Mouse (Mus musculus) heart, embryonic 13.5 days (tissue): ENCODE measurements around the gene Hist3h2ba. TPM values are rescaled to one million over a fixed set of nuclear protein-coding genes. Genes with fewer than 3 reads are reported as not detected.

ENCODE experiments used
- ATAC-seq: fragments of 200-750 bp; cut with Nextera tagmentation; 2 replicates; pipeline ENCODE4 v1.8.0; 2017; ENCODE audit warnings: moderate TSS enrichment; ENCODE audit not compliant: insufficient number of reproducible peaks, low FRiP score, low TSS enrichment; ENCODE audit errors: extremely low read depth
- H3K27ac ChIP-seq: fragments of 300-500 bp; sonication (generic); replicated peaks from 2 replicates; pipeline ENCODE4 v1.5.1; 2015; ENCODE audit warnings: moderate library complexity, mild to moderate bottlenecking, inconsistent platforms
- H3K27me3 ChIP-seq: fragments of 300-500 bp; sonication (generic); replicated peaks from 2 replicates; pipeline ENCODE4 v1.6.1; 2015; ENCODE audit warnings: mild to moderate bottlenecking, inconsistent platforms
- H3K36me3 ChIP-seq: fragments of 300-500 bp; sonication (generic); 2 replicates; pipeline ENCODE4 v1.6.1; 2015; ENCODE audit warnings: mild to moderate bottlenecking, inconsistent platforms
- H3K4me1 ChIP-seq: fragments of 300-500 bp; sonication (generic); 2 replicates; pipeline ENCODE4 v1.6.1; 2015; ENCODE audit warnings: inconsistent platforms
- H3K4me2 ChIP-seq: fragments of 300-500 bp; sonication (generic); 2 replicates; pipeline ENCODE4 v1.6.1; 2015; ENCODE audit warnings: inconsistent platforms, mild to moderate bottlenecking, moderate library complexity
- H3K4me3 ChIP-seq: fragments of 300-500 bp; sonication (generic); 2 replicates; pipeline ENCODE4 v1.5.1; 2015; ENCODE audit warnings: moderate library complexity, mild to moderate bottlenecking, inconsistent platforms
- H3K9ac ChIP-seq: fragments of 300-500 bp; sonication (generic); 2 replicates; pipeline ENCODE4 v1.6.1; 2015; ENCODE audit warnings: inconsistent platforms, mild to moderate bottlenecking, moderate library complexity
- H3K9me3 ChIP-seq: fragments of 300-500 bp; sonication (generic); 2 replicates; pipeline ENCODE4 v1.6.1; 2016; ENCODE audit warnings: inconsistent platforms
- WGBS: fragments of 180-500 bp; shearing (Covaris S2); methylation state at CpG from one replicate; pipeline ENCODE4 v1.1.7; 2015; ENCODE audit warnings: mixed read lengths; 5-methylcytosine and 5-hydroxymethylcytosine counted together
- polyA plus RNA-seq: library from polyadenylated mRNA; unstranded; fragments of >200 nt; fragmentation: Nextera tagmentation; extraction: Ambion mirVana; gene quantifications from 2 replicates; pipeline ENCODE4 v1.2.1, GENCODE M21; 2015

Hist3h2ba gene
- polyA plus RNA-seq, 1 experiment from 2014 or later: 14.9 TPM

- H3K27ac ChIP-seq: peak overlapping the region; percentile 87
- peak overlapping the region; percentile 100 for H3K4me3 ChIP-seq
- no peaks in the 10 kb centered on the region for H3K9me3 ChIP-seq
- ATAC-seq: no peak
- H3K9ac ChIP-seq: peak overlapping the region; percentile 99
- WGBS: 51% methylated on average over 5 of the region's 5 CpGs
- H3K36me3 ChIP-seq: peaks cover 35% of the 10 kb centered on the region
- peaks cover 77% of the 10 kb centered on the region for H3K4me1 ChIP-seq
- peak overlapping the region; percentile 86 for H3K4me2 ChIP-seq
- H3K27me3 ChIP-seq: no peaks in the 10 kb centered on the region
These were observed 31.8 kb downstream of the Hist3h2ba start for GRCm38 (mm10) chr11:58980381-58980990.

DNA sequence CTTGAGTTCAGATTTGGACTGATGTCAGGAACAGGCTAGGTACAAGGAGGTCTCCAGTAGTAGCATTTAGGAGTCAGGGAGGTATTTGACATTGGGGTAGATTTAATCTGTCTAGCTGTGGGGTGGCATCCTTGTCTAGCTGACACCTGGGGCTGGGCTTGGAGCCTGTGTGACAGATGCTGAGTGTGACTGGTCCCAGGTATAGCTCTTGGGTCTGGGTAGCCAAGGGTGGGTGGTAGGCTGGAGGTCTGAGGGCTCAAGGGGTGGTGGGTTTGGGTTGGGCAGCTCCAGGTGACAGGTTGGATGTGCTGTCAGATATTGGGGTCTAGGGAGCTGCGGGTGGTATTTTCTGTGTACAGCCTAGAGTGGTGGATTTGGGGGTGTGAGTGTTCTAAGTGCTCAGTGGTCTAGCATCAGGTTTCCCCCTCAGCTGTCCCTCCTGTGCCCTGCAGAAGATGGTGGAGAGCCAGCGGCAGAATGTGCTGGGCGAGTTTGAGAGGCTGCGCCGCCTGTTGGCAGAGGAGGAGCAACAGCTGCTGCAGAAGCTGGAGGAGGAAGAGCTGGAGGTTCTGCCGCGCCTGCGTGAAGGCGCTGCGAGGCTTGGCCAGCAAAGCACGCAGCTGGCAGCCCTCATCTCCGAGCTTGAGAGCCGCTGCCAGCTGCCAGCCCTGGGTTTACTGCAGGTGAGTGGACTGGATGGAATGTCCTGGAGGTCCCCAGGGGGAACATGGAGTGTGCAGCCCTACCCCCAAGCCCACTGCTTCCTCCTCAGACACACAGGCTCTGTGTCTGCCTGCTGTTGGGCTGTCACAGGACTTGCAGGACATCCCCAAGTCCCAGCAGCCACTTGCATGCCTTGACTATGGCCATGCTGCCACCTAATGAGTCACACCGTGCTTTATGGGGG lies 33.1 kb downstream of the Hist3h2ba start:
- Histone ChIP-seq H3K27ac (peak overlapping the region; percentile 70), H3K4me3 (no peak overlapping the region), H3K4me2 (peak overlapping the region; percentile 86), H3K4me1 (peaks cover 82% of the 10 kb centered on the region), H3K9me3 (no peaks in the 10 kb centered on the region), H3K9ac (peak overlapping the region; percentile 99), H3K36me3 (peaks cover 47% of the 10 kb centered on the region), H3K27me3 (no peaks in the 10 kb centered on the region)
- WGBS: 38% methylated on average over 14 of the region's 14 CpGs
- ATAC-seq: no peak

DNA sequence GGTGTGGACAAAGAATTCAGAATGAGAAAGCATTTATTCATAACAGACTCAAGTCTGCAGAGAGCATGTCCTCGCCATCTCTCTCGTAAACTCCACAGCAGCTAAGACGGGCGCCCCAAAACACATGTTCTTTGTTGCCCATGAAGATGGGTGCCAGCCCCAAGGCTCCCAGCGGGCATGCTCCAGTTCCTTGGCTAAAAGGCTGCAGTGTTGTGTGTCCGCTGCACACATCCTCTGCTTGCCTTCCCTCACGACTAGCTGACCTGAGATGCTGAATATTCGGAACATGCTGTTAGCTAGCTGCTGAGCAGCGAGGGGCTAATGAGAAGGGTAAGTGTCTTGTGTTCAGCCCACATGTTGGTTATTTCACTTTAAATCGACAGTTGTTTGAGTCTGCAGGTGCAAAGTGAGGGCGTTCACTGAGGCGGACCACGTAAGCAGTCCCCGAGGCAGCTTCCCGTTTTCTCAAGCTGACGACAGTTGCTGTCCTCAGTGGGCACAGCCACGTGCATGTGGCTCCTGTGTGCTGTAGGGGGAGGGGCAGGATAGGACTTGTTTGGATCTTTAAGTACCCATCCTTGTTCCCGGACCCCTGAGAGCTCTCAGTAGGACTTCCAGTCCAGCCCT lies 33.9 kb downstream of the Hist3h2ba start:
- ATAC-seq: no peak
- H3K36me3 ChIP-seq: peaks cover 55% of the 10 kb centered on the region
- 0 out of 2 replicates have a peak overlapping the region, but pooled peaks have one; percentile 15 for H3K4me2 ChIP-seq
- H3K4me3 ChIP-seq: no peak overlapping the region
- 82% methylated on average over 18 of the region's 18 CpGs for WGBS
- H3K27me3 ChIP-seq: no peaks in the 10 kb centered on the region
- 0 out of 2 replicates have a peak overlapping the region, but pooled peaks have one; percentile 99 for H3K9ac ChIP-seq
- no peaks in the 10 kb centered on the region for H3K9me3 ChIP-seq
- H3K27ac ChIP-seq: peak overlapping the region; percentile 70
- H3K4me1 ChIP-seq: peaks cover 86% of the 10 kb centered on the region

- H3K4me3 ChIP-seq: no peak overlapping the region
- H3K27ac ChIP-seq: peak overlapping the region; percentile 96
- peak; percentile 34; the same call in 1 of the 2 replicates for ATAC-seq
- peaks cover 67% of the 10 kb centered on the region for H3K36me3 ChIP-seq
- peaks cover 95% of the 10 kb centered on the region for H3K4me1 ChIP-seq
- 46% methylated on average over 6 of the region's 6 CpGs for WGBS
- H3K27me3 ChIP-seq: no peaks in the 10 kb centered on the region
- peak overlapping the region; percentile 65 for H3K9ac ChIP-seq
- H3K4me2 ChIP-seq: peak overlapping the region; percentile 42
- H3K9me3 ChIP-seq: no peaks in the 10 kb centered on the region
These were observed 35.1 kb downstream of the Hist3h2ba start for GRCm38 (mm10) chr11:58983691-58984341.

DNA sequence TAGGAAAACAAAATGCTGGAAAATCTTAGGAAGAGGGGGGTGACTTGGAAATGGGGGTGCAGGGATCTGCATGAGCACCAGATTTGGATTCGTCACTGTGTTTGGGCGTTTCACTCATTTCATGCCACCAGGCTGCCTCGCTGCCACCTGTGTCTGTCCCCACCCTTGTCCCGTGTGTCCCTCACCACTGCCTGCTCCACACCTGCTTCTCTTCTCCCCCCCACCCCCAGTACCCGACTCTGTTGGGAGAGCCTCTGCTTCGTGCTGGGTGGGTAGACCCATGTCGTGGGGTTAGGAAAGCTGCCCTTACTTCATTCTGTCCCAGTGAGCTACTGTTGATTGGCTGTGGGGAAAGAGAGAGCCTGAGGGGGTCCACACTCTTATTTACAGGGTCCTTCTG lies 35.9 kb downstream of the Hist3h2ba start:
- Histone ChIP-seq H3K36me3 (peaks cover 76% of the 10 kb centered on the region), H3K27me3 (no peaks in the 10 kb centered on the region), H3K9ac (peak overlapping the region; percentile 64), H3K4me2 (peak overlapping the region; percentile 42; the same call in 1 of the 2 replicates), H3K4me3 (no peak overlapping the region), H3K27ac (peak overlapping the region; percentile 96), H3K9me3 (no peaks in the 10 kb centered on the region), H3K4me1 (peaks cover 95% of the 10 kb centered on the region)
- ATAC-seq: no peak
- WGBS: 79% methylated on average over 7 of the region's 7 CpGs

DNA sequence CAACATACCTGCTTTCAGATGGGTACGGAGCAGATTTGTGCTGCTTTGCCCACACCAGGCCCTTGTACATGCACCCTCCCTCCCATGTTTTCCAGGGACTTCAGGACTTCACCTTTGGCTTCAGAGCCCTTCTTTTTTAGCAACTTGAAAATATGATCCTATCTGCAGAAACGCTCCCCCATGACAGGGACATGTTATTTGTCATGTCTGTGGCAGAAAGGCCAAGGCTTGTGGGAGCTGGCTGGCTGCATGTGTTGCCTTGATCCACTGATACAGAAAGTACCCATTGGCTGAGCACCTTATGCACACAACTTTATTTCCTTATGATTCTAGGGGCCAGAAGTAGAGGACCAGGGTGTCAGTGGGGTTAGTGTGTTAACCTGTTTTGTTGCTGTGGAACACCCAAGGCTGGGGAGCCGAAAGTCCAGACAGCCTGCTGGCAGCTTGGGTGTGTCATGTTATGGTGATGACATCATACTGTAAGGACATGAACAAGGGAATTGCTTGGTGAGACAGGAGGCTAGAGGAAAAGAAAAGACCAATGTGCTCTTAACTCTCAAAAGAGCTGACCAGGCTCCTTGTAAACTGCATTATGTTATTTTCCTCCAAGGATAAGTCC lies 36.7 kb downstream of the Hist3h2ba start:
- Histone ChIP-seq H3K27me3 (no peaks in the 10 kb centered on the region), H3K9ac (peak overlapping the region; percentile 64), H3K9me3 (no peaks in the 10 kb centered on the region), H3K36me3 (peaks cover 83% of the 10 kb centered on the region), H3K4me3 (no peak overlapping the region), H3K4me2 (no peak overlapping the region), H3K4me1 (peaks cover 95% of the 10 kb centered on the region), H3K27ac (peak overlapping the region; percentile 96)
- no peak for ATAC-seq
- 66% methylated on average over 3 of the region's 3 CpGs for WGBS

DNA sequence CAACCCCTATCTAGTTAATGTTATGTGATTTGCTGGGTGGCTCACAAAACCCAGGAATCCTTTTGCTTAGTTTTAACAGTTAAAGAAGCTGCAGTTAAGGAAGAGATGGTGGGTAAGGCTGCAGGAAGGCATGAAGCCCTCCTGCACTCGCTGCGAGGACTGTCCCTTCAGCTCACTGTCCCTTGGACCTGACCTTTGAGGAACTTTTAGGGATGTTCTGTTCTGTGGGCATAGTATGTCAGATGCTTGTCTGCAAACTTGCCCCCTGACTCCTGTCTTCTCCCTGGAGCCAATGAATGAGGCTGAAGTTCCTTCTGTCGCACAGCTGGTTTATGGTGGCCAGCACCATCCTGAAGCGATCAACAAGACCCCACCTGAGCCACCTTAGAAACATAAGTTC lies 40.4 kb downstream of the Hist3h2ba start:
- Histone ChIP-seq H3K9me3 (no peaks in the 10 kb centered on the region), H3K4me1 (peaks cover 99% of the 10 kb centered on the region), H3K4me2 (no peak overlapping the region), H3K36me3 (peaks cover 69% of the 10 kb centered on the region), H3K4me3 (no peak overlapping the region), H3K27me3 (peaks cover 13% of the 10 kb centered on the region; the same call in 1 of the 2 replicates), H3K9ac (peak overlapping the region; percentile 70), H3K27ac (peak overlapping the region; percentile 96; the same call in 1 of the 2 replicates)
- ATAC-seq: no peak
- WGBS: 94% methylated on average over 4 of the region's 4 CpGs

DNA sequence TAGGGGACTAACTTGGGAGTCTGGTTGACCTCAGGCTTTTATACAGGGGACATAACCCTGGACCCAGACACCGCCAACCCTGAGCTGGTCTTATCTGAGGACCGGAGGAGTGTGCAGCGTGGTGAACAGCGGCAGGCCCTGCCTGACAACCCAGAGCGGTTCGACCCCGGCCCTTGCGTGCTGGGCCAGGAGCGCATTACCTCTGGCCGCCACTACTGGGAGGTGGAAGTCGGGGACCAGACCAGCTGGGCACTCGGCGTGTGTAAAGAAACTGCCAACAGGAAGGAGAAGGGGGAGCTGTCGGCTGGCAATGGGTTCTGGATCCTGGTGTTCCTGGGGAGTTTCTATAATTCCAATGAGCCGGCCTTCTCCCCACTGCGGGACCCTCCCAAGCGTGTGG lies 41.4 kb downstream of the Hist3h2ba start:
- Histone ChIP-seq H3K4me1 (peaks cover 99% of the 10 kb centered on the region), H3K4me3 (no peak overlapping the region), H3K9ac (peak overlapping the region; percentile 70), H3K27me3 (peaks cover 22% of the 10 kb centered on the region), H3K36me3 (peaks cover 65% of the 10 kb centered on the region), H3K4me2 (peak overlapping the region; percentile 38; the same call in 1 of the 2 replicates), H3K27ac (peak overlapping the region; percentile 92), H3K9me3 (no peaks in the 10 kb centered on the region)
- 58% methylated on average over 17 of the region's 17 CpGs for WGBS
- ATAC-seq: no peak

GRCm38 (mm10) chr11:58990794-58991193 lies 42.1 kb downstream of the Hist3h2ba start:
- H3K36me3 ChIP-seq: peaks cover 62% of the 10 kb centered on the region
- H3K9me3 ChIP-seq: no peaks in the 10 kb centered on the region
- ATAC-seq: peak; percentile 72
- WGBS: 35% methylated on average over 9 of the region's 9 CpGs
- peak overlapping the region; percentile 92 for H3K27ac ChIP-seq
- H3K27me3 ChIP-seq: peaks cover 28% of the 10 kb centered on the region
- peak overlapping the region; percentile 70 for H3K9ac ChIP-seq
- peak overlapping the region; percentile 38 for H3K4me2 ChIP-seq
- peaks cover 99% of the 10 kb centered on the region for H3K4me1 ChIP-seq
- no peak overlapping the region for H3K4me3 ChIP-seq

DNA sequence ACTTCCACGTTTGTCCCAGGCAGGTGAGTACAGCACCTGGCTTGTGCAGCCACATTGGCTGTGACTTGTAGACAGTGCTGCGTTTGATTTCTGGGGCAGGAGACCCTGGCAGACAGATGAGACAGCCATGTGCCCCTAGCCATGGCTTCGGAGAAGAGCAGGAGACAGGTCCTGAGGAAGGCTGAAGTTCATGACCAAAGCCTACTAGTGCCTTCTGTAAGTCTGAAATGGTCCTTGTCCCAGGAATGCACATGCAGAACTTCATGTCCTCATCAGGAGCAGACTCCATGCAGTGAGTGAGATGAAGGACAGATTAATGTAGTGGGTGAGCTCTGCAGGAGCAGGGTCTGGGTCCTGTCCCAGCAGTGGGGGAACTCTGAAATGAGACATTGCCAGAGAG lies 43.2 kb downstream of the Hist3h2ba start:
- Histone ChIP-seq H3K4me3 (no peak overlapping the region), H3K36me3 (peaks cover 62% of the 10 kb centered on the region), H3K4me1 (peaks cover 99% of the 10 kb centered on the region), H3K9me3 (no peaks in the 10 kb centered on the region), H3K9ac (peak overlapping the region; percentile 58), H3K27me3 (peaks cover 28% of the 10 kb centered on the region), H3K27ac (peak overlapping the region; percentile 92), H3K4me2 (no peak overlapping the region)
- 71% methylated on average over 3 of the region's 3 CpGs for WGBS
- ATAC-seq: no peak
